Mouse (Mus musculus) kidney, postnatal 0 days (tissue): ENCODE measurements around the gene Lrig3. TPM values are rescaled to one million over a fixed set of nuclear protein-coding genes. Genes with fewer than 3 reads are reported as not detected.

ENCODE experiments used
- ATAC-seq: fragments of 200-750 bp; cut with Nextera tagmentation; replicated peaks from 2 replicates; pipeline ENCODE4 v1.8.0; 2017; ENCODE audit warnings: low read depth, moderate number of reproducible peaks, moderate TSS enrichment, moderate library complexity; ENCODE audit not compliant: low FRiP score
- DNase-seq: peaks from one replicate; pipeline ENCODE4 v3.0.0-alpha.2; 2016; ENCODE audit warnings: low spot score
- H3K27ac ChIP-seq: fragments of 300-500 bp; sonication (generic); 2 replicates; pipeline ENCODE4 v1.5.1; 2014; ENCODE audit warnings: mild to moderate bottlenecking
- H3K27me3 ChIP-seq: fragments of 300-500 bp; sonication (generic); 2 replicates; pipeline ENCODE4 v1.6.1; 2014; ENCODE audit warnings: low read length, mixed read lengths; ENCODE audit not compliant: insufficient read depth
- H3K36me3 ChIP-seq: fragments of 300-500 bp; sonication (generic); 2 replicates; pipeline ENCODE4 v1.6.1; 2014; ENCODE audit warnings: low read length, mixed read lengths; ENCODE audit not compliant: insufficient read depth
- H3K4me1 ChIP-seq: fragments of 300-500 bp; sonication (generic); replicated peaks from 2 replicates; pipeline ENCODE4 v1.6.1; 2014; ENCODE audit warnings: antibody characterized with exemption, low read length, mixed read lengths; ENCODE audit not compliant: insufficient read depth
- H3K4me2 ChIP-seq: fragments of 300-500 bp; sonication (generic); 2 replicates; pipeline ENCODE4 v1.6.1; 2014; ENCODE audit warnings: mild to moderate bottlenecking, low read length, moderate library complexity, mixed read lengths
- H3K4me3 ChIP-seq: fragments of 300-500 bp; sonication (generic); replicated peaks from 2 replicates; pipeline ENCODE4 v1.5.1; 2014; ENCODE audit warnings: low read depth, low read length
- H3K9ac ChIP-seq: fragments of 300-500 bp; sonication (generic); 2 replicates; pipeline ENCODE4 v1.6.1; 2014; ENCODE audit warnings: low read depth, low read length
- H3K9me3 ChIP-seq: fragments of 300-500 bp; sonication (generic); replicated peaks from 2 replicates; pipeline ENCODE4 v1.6.1; 2016; ENCODE audit warnings: low read length, inconsistent platforms, mixed read lengths
- CTCF ChIP-seq: IDR thresholded peaks from 2 replicates; pipeline ENCODE4 v1.5.1; 2016; ENCODE audit warnings: antibody characterized with exemption, low read depth, mild to moderate bottlenecking, moderate library complexity
- WGBS: fragments of 180-500 bp; shearing (Covaris S2); extraction: QIAGEN DNeasy Blood & Tissue Kit; methylation state at CpG from one replicate; pipeline ENCODE4 v1.1.7; 2014; 5-methylcytosine and 5-hydroxymethylcytosine counted together
- polyA plus RNA-seq: library from polyadenylated mRNA; unstranded; fragments of >200 nt; fragmentation: Nextera tagmentation; extraction: Ambion mirVana; gene quantifications from 2 replicates; pipeline ENCODE4 v1.2.1, GENCODE M21; 2015

Lrig3 gene
- 14.9 and 16.0 TPM in 2 replicates for polyA plus RNA-seq

GRCm38 (mm10) chr10:125965968-125966480 is at the start of gene Lrig3:
TSS of gene Lrig3 (plus strand) at chr10:125966168.
- Histone ChIP-seq H3K4me3 (peak within 1 kb of the TSS; percentile 80), H3K4me1 (peaks cover 6% of the 10 kb centered on the region), H3K4me2 (peak within 1 kb of the TSS; percentile 79), H3K9ac (peak within 1 kb of the TSS; percentile 96), H3K27ac (peak within 1 kb of the TSS; percentile 96), H3K27me3 (no peaks in the 10 kb centered on the region), H3K36me3 (no peaks in the 10 kb centered on the region), H3K9me3 (no peaks in the 10 kb centered on the region)
- peak; percentile 94 for DNase-seq
- WGBS: under 1% methylated on average over 62 of the region's 62 CpGs
- no peak for TF ChIP-seq CTCF
- peak; percentile 87 for ATAC-seq

DNA sequence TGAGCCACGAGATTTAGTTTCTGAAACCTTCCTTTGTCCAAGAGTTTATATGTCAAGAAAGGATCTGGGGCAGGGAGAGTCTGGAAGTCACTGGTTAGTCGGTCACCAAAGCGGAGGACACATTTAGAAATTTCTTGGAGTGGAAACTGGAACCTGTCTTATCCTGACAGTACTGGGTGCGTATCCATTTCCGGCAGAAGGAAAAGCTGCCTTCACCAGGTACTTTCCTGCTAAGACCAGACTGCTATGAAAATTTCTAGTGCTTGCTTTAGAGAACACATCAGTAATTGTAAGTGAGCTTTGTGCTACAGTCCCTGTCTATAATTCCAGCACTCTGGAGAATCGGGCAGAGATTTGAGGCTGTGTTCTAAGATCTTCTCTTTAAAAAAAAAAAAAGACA is 49.2 kb upstream of the Lrig3 start:
- WGBS: 23% methylated on average over 6 of the region's 6 CpGs
- no peak for TF ChIP-seq CTCF

DNA sequence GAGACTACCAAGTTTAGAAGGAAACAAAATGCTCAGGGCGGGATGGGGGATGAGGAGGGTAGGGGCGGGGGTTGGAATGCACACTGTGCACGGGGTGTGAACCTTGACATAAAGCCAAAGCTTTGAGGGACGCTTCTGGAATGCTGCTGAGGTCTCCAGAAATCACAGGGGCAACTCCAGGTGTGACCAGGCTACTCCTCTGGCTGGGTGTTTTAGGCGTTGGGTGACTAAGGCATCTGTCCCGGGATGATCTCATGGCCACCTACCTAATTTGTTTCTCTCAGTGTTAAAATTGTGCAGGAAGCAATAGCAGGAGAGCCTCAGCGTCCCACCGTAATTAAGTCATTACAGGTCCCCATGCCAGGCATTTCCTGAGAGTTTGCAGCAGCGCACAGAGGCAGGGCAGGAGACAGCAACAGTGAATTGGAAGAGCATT is 48.5 kb upstream of the Lrig3 start:
- Histone ChIP-seq H3K36me3 (no peaks in the 10 kb centered on the region), H3K27ac (no peak overlapping the region), H3K4me2 (peak overlapping the region; percentile 49), H3K4me3 (no peak overlapping the region), H3K27me3 (no peaks in the 10 kb centered on the region), H3K4me1 (no peaks in the 10 kb centered on the region), H3K9ac (no peak overlapping the region), H3K9me3 (no peaks in the 10 kb centered on the region)
- DNase-seq (no peak), ATAC-seq (peak; percentile 78)
- 2% methylated on average over 9 of the region's 9 CpGs for WGBS
- no peak for TF ChIP-seq CTCF

More for the DNA sequence above, 49.2 kb upstream of the Lrig3 start:
- H3K9me3 ChIP-seq: no peaks in the 10 kb centered on the region
- no peaks in the 10 kb centered on the region for H3K36me3 ChIP-seq
- ATAC-seq (no peak), DNase-seq (no peak)
- H3K27ac ChIP-seq: peak overlapping the region; percentile 26; the same call in 1 of the 2 replicates
- H3K4me2 ChIP-seq: peak overlapping the region; percentile 23; the same call in 1 of the 2 replicates
- no peaks in the 10 kb centered on the region for H3K27me3 ChIP-seq
- no peaks in the 10 kb centered on the region for H3K4me1 ChIP-seq
- no peak overlapping the region for H3K4me3 ChIP-seq
- no peak overlapping the region for H3K9ac ChIP-seq

DNA sequence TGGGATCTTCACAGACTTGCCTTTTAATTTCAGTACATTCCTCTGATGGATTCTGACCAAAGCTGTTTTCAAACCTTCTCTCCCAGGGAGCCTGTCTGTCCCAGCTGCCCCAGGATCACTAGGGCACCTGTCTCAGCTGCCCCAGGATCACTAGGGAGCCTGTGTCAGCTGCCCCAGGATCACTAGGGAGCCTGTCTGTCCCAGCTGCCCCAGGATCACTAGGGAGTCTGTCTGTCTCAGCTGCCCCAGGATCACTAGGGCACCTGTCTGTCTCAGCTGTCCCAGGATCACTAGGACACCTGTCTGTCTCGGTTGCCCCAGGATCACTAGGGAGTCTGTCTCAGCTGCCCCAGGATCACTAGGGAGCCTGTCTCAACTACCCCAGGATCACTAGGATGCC is 47.0 kb upstream of the Lrig3 start:
- H3K4me1 ChIP-seq: no peaks in the 10 kb centered on the region
- H3K9me3 ChIP-seq: no peaks in the 10 kb centered on the region
- no peak overlapping the region for H3K4me2 ChIP-seq
- DNase-seq (no peak), ATAC-seq (no peak)
- H3K27me3 ChIP-seq: no peaks in the 10 kb centered on the region
- 72% methylated on average over 1 of the region's 1 CpGs for WGBS
- no peaks in the 10 kb centered on the region for H3K36me3 ChIP-seq
- no peak overlapping the region for H3K27ac ChIP-seq
- H3K4me3 ChIP-seq: no peak overlapping the region
- no peak for TF ChIP-seq CTCF
- no peak overlapping the region for H3K9ac ChIP-seq

DNA sequence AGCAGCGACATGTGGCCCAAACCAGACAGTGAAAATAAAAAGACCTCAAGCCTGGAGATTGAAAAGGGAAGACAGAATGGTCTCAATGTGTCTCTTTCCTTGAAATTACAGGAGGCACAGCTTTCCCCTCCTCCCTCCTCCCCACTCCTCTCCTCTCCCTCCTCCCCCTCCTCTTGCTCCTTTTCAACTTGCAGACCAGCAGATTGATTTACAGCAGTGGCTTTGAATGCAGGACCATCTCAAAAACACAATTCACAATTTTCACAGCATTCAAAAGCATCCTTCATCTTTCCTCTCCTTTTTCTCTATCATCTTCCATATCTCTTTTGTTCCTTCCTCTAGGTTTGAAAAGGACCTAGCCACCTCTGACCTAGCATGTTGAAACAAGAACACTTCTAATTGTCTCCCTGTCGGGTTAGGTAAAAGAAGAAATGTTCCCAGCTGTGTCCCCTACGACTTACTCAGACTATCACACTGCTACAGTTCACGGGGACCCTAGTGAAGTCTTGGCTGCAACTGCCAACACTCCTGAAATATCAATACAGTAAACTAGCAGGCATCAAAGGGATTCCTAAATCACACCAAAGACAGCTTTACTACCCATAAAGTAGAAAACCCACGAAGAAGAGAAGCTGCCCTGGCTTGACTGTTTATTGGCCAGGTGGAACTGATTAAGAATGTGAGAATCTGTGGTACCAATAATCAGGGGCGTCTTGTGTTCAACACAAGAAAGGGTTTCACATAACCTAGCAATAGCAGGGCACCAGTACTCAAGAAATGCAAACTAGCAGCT is 44.1 kb upstream of the Lrig3 start:
- H3K27me3 ChIP-seq: no peaks in the 10 kb centered on the region
- no peak overlapping the region for H3K4me3 ChIP-seq
- DNase-seq (no peak), ATAC-seq (no peak)
- WGBS: 12% methylated on average over 6 of the region's 6 CpGs
- no peak overlapping the region for H3K27ac ChIP-seq
- no peak overlapping the region for H3K9ac ChIP-seq
- H3K4me2 ChIP-seq: no peak overlapping the region
- no peaks in the 10 kb centered on the region for H3K9me3 ChIP-seq
- H3K4me1 ChIP-seq: no peaks in the 10 kb centered on the region
- TF ChIP-seq CTCF: no peak
- H3K36me3 ChIP-seq: no peaks in the 10 kb centered on the region

GRCm38 (mm10) chr10:125929961-125930360 is 36.0 kb upstream of the Lrig3 start:
- no peak overlapping the region for H3K27ac ChIP-seq
- no peaks in the 10 kb centered on the region for H3K4me1 ChIP-seq
- H3K9ac ChIP-seq: no peak overlapping the region
- no peak overlapping the region for H3K4me2 ChIP-seq
- H3K4me3 ChIP-seq: no peak overlapping the region
- no peaks in the 10 kb centered on the region for H3K9me3 ChIP-seq
- H3K27me3 ChIP-seq: no peaks in the 10 kb centered on the region
- no peak for TF ChIP-seq CTCF
- no peak for ATAC-seq
- 85% methylated on average over 3 of the region's 3 CpGs for WGBS
- H3K36me3 ChIP-seq: no peaks in the 10 kb centered on the region
- DNase-seq: no peak
